Mouse (Mus musculus): ENCODE data around the gene Zfp663. TPM values are rescaled to one million over a fixed set of nuclear protein-coding genes. Genes with fewer than 3 reads are reported as not detected.

Zfp663 gene
- total RNA-seq, 1 experiment: not detected

DNA sequence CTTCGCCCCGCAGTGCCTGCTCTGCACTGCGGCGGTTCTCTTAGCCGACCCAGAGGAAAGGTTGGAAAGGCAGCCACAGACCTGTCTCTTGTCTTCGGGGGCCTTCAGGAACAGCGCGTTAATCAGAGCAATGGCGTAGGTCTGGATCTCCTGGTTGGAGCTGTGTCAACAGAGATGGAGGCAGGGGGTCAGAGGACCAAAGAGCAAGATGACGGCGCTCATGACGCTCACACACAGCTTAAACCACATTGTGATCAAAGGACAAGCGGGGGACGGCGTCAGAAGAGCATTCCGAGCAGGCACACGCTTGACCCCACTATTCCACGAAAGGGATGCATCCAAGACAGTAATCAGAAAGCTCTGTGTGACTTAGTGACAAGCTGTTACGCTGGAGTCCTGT, 63.7 kb downstream of the Zfp663 start:
- in situ Hi-C loops (cut with MboI; ENCODE audit: low sequenced_read_pairs in 2 of 2, unreplicated experiment in 2 of 2): no loop called here
- Histone ChIP-seq H3K27ac (ENCODE audit: insufficient read depth, low read depth, low read length, poor library complexity, severe bottlenecking) (no peak overlapping the region), H3K9ac (ENCODE audit: insufficient read depth, low read depth, low read length, poor library complexity, severe bottlenecking) (no peak overlapping the region), H3K4me3 (ENCODE audit: insufficient read depth in 1 of 2, low read depth in 1 of 2, low read length in 2 of 2, poor library complexity in 1 of 2, severe bottlenecking in 1 of 2) (no peak overlapping the region), H3K4me1 (ENCODE audit: control insufficient read depth in 2 of 2, insufficient read depth in 2 of 2, low read length in 2 of 2, poor library complexity in 1 of 2) (no peaks in the 10 kb centered on the region), H3K9me3 (ENCODE audit: control insufficient read depth, insufficient read depth, low read depth, low read length) (no peaks in the 10 kb centered on the region), H3K36me3 (ENCODE audit: control insufficient read depth, insufficient read depth, low read length, poor library complexity, severe bottlenecking) (peaks cover 12% of the 10 kb centered on the region; the same call in 1 of the 2 replicates)
- DNase-seq (ENCODE audit: low read depth, low spot score): no peak
- TF ChIP-seq ZNF384 (IDR thresholded peaks at IDR 0.05; ENCODE audit: low read depth, low read length): no peak
- TF ChIP-seq CHD2 (IDR thresholded peaks at IDR 0.05; ENCODE audit: low read depth, low read length): no peak
- no peak for TF ChIP-seq MAFK (IDR thresholded peaks at IDR 0.05; ENCODE audit: insufficient read depth, low read depth, low read length)
- no peak for TF ChIP-seq HCFC1 (IDR thresholded peaks at IDR 0.05; ENCODE audit: borderline replicate concordance, insufficient read depth, low read length)

DNA sequence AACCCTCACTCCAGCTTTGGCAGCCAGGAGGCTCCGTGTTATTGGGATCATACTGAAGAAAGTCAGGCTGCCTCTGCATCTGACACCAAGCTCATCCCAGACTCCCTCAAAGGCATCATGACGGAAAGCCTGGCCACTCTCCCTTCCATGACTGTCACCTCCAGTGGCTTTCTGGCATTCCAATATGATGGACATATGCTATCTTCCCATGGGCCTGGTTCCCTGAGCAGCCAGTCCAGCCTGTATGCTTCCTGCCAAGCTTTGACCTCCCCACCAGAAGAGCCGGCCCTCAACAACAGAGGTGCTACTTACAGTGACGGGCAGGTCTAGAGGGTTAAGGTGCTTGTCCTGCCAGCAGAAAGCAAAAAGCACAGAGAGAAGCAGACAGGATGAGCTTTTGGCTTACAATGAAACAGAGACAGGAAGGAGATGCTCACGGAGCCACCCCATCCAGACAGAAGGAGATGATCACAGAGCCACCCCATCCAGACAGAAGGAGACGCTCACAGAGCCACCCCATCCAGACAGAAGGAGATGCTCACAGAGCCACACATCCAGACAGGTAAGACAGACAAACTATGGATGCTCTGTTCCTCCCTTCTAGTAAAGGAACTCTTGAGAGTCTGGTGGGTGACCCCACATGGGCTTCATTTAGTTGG, 65.0 kb downstream of the Zfp663 start:
- no peak for DNase-seq (ENCODE audit: low read depth, low spot score)
- Histone ChIP-seq H3K9ac (ENCODE audit: insufficient read depth, low read depth, low read length, poor library complexity, severe bottlenecking) (no peak overlapping the region), H3K36me3 (ENCODE audit: control insufficient read depth, insufficient read depth, low read length, poor library complexity, severe bottlenecking) (peaks cover 14% of the 10 kb centered on the region; the same call in 1 of the 2 replicates), H3K4me3 (ENCODE audit: insufficient read depth in 1 of 2, low read depth in 1 of 2, low read length in 2 of 2, poor library complexity in 1 of 2, severe bottlenecking in 1 of 2) (no peak overlapping the region), H3K9me3 (ENCODE audit: control insufficient read depth, insufficient read depth, low read depth, low read length) (no peaks in the 10 kb centered on the region), H3K4me1 (ENCODE audit: control insufficient read depth in 2 of 2, insufficient read depth in 2 of 2, low read length in 2 of 2, poor library complexity in 1 of 2) (no peaks in the 10 kb centered on the region), H3K27ac (ENCODE audit: insufficient read depth, low read depth, low read length, poor library complexity, severe bottlenecking) (no peak overlapping the region)
- TF ChIP-seq HCFC1 (IDR thresholded peaks at IDR 0.05; ENCODE audit: borderline replicate concordance, insufficient read depth, low read length): no peak
- no peak for TF ChIP-seq MAFK (IDR thresholded peaks at IDR 0.05; ENCODE audit: insufficient read depth, low read depth, low read length)
- TF ChIP-seq CHD2 (IDR thresholded peaks at IDR 0.05; ENCODE audit: low read depth, low read length): no peak
- TF ChIP-seq ZNF384 (IDR thresholded peaks at IDR 0.05; ENCODE audit: low read depth, low read length): no peak
- TF ChIP-seq ZC3H11A (IDR thresholded peaks at IDR 0.05; ENCODE audit: borderline replicate concordance, low read depth, low read length): no peak
- in situ Hi-C loops (cut with MboI; ENCODE audit: low sequenced_read_pairs in 2 of 2, unreplicated experiment in 2 of 2): no loop called here

DNA sequence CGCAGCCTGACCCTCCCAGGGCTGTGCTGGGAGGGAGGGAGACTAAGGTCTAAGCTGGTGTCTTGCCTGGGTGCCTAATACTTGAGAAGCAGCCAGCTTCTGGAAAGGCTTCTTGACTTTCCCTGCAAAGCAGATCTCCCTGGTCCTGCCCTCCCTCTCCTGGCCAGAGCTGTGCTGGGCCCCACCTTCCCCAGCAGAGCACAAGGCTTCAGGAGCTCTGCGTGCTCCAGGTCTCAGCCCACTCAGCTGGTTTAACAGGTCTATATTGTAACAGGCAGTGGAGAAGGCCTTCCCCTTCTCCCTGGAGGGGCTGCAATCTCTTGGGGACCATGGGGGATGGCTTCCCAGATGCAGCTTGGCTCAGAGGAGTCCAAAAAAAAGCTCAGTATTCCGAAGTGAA, 67.1 kb downstream of the Zfp663 start:
- Histone ChIP-seq H3K36me3 (ENCODE audit: control insufficient read depth, insufficient read depth, low read length, poor library complexity, severe bottlenecking) (peaks cover 30% of the 10 kb centered on the region), H3K27ac (ENCODE audit: insufficient read depth, low read depth, low read length, poor library complexity, severe bottlenecking) (no peak overlapping the region)
- in situ Hi-C loops (cut with MboI; ENCODE audit: low sequenced_read_pairs in 2 of 2, unreplicated experiment in 2 of 2): no loop called here

More for the DNA sequence above, 67.1 kb downstream of the Zfp663 start:
- TF ChIP-seq CHD2 (IDR thresholded peaks at IDR 0.05; ENCODE audit: low read depth, low read length) (no peak), ZC3H11A (IDR thresholded peaks at IDR 0.05; ENCODE audit: borderline replicate concordance, low read depth, low read length) (no peak), ZNF384 (IDR thresholded peaks at IDR 0.05; ENCODE audit: low read depth, low read length) (no peak), MAFK (IDR thresholded peaks at IDR 0.05; ENCODE audit: insufficient read depth, low read depth, low read length) (no peak), HCFC1 (IDR thresholded peaks at IDR 0.05; ENCODE audit: borderline replicate concordance, insufficient read depth, low read length) (no peak)
- Histone ChIP-seq H3K9me3 (ENCODE audit: control insufficient read depth, insufficient read depth, low read depth, low read length) (no peaks in the 10 kb centered on the region), H3K4me1 (ENCODE audit: control insufficient read depth in 2 of 2, insufficient read depth in 2 of 2, low read length in 2 of 2, poor library complexity in 1 of 2) (no peaks in the 10 kb centered on the region), H3K9ac (ENCODE audit: insufficient read depth, low read depth, low read length, poor library complexity, severe bottlenecking) (no peak overlapping the region), H3K4me3 (ENCODE audit: insufficient read depth in 1 of 2, low read depth in 1 of 2, low read length in 2 of 2, poor library complexity in 1 of 2, severe bottlenecking in 1 of 2) (no peak overlapping the region)
- DNase-seq (ENCODE audit: low read depth, low spot score): no peak

Other genes with a start within 250 kb of the Zfp663 start
- gene Cdh22, start 133.9 kb downstream of the Zfp663 start, total RNA-seq (2012; rRNA removed): 0.13 and 0.21 TPM in 2 replicates
- 36.4 and 48.2 TPM in 2 replicates for gene Slc35c2, start 80.9 kb downstream of the Zfp663 start, total RNA-seq (2012; rRNA removed)
- gene Elmo2, start 42.2 kb downstream of the Zfp663 start, total RNA-seq (2012; rRNA removed): 21.1 and 21.7 TPM in 2 replicates
- 4.5 and 6.5 TPM in 2 replicates for gene Zfp334, start 19.5 kb upstream of the Zfp663 start, total RNA-seq (2012; rRNA removed)
- gene Ocstamp, start 31.7 kb upstream of the Zfp663 start, total RNA-seq (2012; rRNA removed): 0.13 and 0.58 TPM in 2 replicates
- 0.11 and 0.22 TPM in 2 replicates for gene Slc13a3, start 104.5 kb upstream of the Zfp663 start, total RNA-seq (2012; rRNA removed)
- gene Trp53rka, start 124.6 kb upstream of the Zfp663 start, total RNA-seq (2012; rRNA removed): 19.5 and 22.0 TPM in 2 replicates
- gene Slc2a10, start 135.1 kb upstream of the Zfp663 start, total RNA-seq (2012; rRNA removed): 0.16 and 0.27 TPM in 2 replicates
- gene Eya2, start 226.3 kb upstream of the Zfp663 start, total RNA-seq (2012; rRNA removed): 0.21 and 0.40 TPM in 2 replicates